Mouse (Mus musculus) C2C12 (cell line): ENCODE measurements around the gene Dbn1.

Experiments used
- CEBPB ChIP-seq: IDR thresholded peaks from one replicate; pipeline ENCODE4 v1.6.1; 2011; ENCODE audit warnings: low read depth, mild to moderate bottlenecking, control low read depth, moderate library complexity
- CTCF ChIP-seq: IDR thresholded peaks from one replicate; pipeline ENCODE4 v1.5.1; 2011; ENCODE audit not compliant: control insufficient read depth, insufficient read depth, insufficient read length
- MAX ChIP-seq: IDR thresholded peaks from one replicate; pipeline ENCODE4 v1.6.1; 2011; ENCODE audit warnings: mild to moderate bottlenecking, control low read depth
- MYOG ChIP-seq: IDR thresholded peaks from one replicate; pipeline ENCODE4 v1.6.1; 2011; ENCODE audit not compliant: control insufficient read depth, insufficient read length; ENCODE audit errors: extremely low read depth
- USF1 ChIP-seq: IDR thresholded peaks from one replicate; pipeline ENCODE4 v1.6.1; 2011; ENCODE audit warnings: low read depth, mild to moderate bottlenecking, control low read depth, moderate library complexity

GRCm38 (mm10) chr13:55525733-55526553 is 38.0 kb upstream of the Dbn1 start:
- TF ChIP-seq MAX (no peak), USF1 (no peak), CTCF (no peak), CEBPB (no peak), MYOG (no peak)
